Mouse (Mus musculus) forebrain, postnatal 0 days (tissue): ENCODE results near the gene Abca1. TPM values are rescaled to one million over a fixed set of nuclear protein-coding genes. Genes with fewer than 3 reads are reported as not detected.

ENCODE experiments used
- ATAC-seq: fragments of 200-750 bp; cut with Nextera tagmentation; 2 replicates; pipeline ENCODE4 v1.8.0; 2017; ENCODE audit warnings: mild to moderate bottlenecking, moderate library complexity
- DNase-seq: peaks from one replicate; pipeline ENCODE4 v3.0.0-alpha.2; 2015
- H3K27ac ChIP-seq: fragments of 300-500 bp; sonication (generic); 2 replicates; pipeline ENCODE4 v1.5.1; 2014; ENCODE audit warnings: low read depth, mild to moderate bottlenecking, antibody characterized with exemption, low read length, moderate library complexity, mixed read lengths
- H3K27me3 ChIP-seq: fragments of 300-500 bp; sonication (generic); 2 replicates; pipeline ENCODE4 v1.6.1; 2014; ENCODE audit warnings: mild to moderate bottlenecking, low read length, mixed read lengths; ENCODE audit not compliant: insufficient read depth
- H3K36me3 ChIP-seq: fragments of 300-500 bp; sonication (generic); 2 replicates; pipeline ENCODE4 v1.6.1; 2014; ENCODE audit warnings: mild to moderate bottlenecking, moderate library complexity; ENCODE audit not compliant: insufficient read depth
- H3K4me1 ChIP-seq: fragments of 300-500 bp; sonication (generic); 2 replicates; pipeline ENCODE4 v1.6.1; 2014; ENCODE audit warnings: antibody characterized with exemption; ENCODE audit not compliant: insufficient read depth
- H3K4me2 ChIP-seq: fragments of 300-500 bp; sonication (generic); 2 replicates; pipeline ENCODE4 v1.6.1; 2014; ENCODE audit warnings: low read depth, mild to moderate bottlenecking, moderate library complexity
- H3K4me3 ChIP-seq: fragments of 300-500 bp; sonication (generic); 2 replicates; pipeline ENCODE4 v1.5.1; 2014; ENCODE audit warnings: low read depth, low read length, mixed read lengths
- H3K9ac ChIP-seq: fragments of 300-500 bp; sonication (generic); 2 replicates; pipeline ENCODE4 v1.6.1; 2014; ENCODE audit warnings: mild to moderate bottlenecking
- H3K9me3 ChIP-seq: fragments of 300-500 bp; sonication (generic); 2 replicates; pipeline ENCODE4 v1.6.1; 2016; ENCODE audit warnings: low read length
- CTCF ChIP-seq: sonication (generic); IDR thresholded peaks from 2 replicates; pipeline ENCODE4 v1.5.1; 2016; ENCODE audit warnings: antibody characterized with exemption, control low read depth, low read depth
- WGBS: fragments of 180-500 bp; shearing (Covaris S2); extraction: QIAGEN DNeasy Blood & Tissue Kit; methylation state at CpG from one replicate; pipeline ENCODE4 v1.1.7; 2014; 5-methylcytosine and 5-hydroxymethylcytosine counted together
- polyA plus RNA-seq: library from polyadenylated mRNA; unstranded; fragments of >200 nt; fragmentation: Nextera tagmentation; extraction: Ambion mirVana; gene quantifications from 2 replicates; pipeline ENCODE4 v1.2.1, GENCODE M21; 2015
- total RNA-seq: library from RNA; depleted of rRNA; stranded (reverse); fragments of >200 nt; gene quantifications from 2 replicates; pipeline ENCODE4 v1.2.3, GENCODE M21; 2014

Gene Abca1
- total and polyA plus RNA-seq, 2 experiments from 2014 or later = 6.3 to 39.2 TPM

- no peaks in the 10 kb centered on the region for H3K27me3 ChIP-seq
- no peak overlapping the region for H3K27ac ChIP-seq
- H3K4me3 ChIP-seq = no peak overlapping the region
- H3K4me2 ChIP-seq = no peak overlapping the region
- TF ChIP-seq CTCF = no peak
- no peaks in the 10 kb centered on the region for H3K9me3 ChIP-seq
- 0 out of 2 replicates have a peak, but pooled peaks cover 3% of the 10 kb centered on the region for H3K36me3 ChIP-seq
- no peak for DNase-seq
- no peaks in the 10 kb centered on the region for H3K4me1 ChIP-seq
- no peak overlapping the region for H3K9ac ChIP-seq
- ATAC-seq = no peak
- 91% methylated on average over 3 of the region's 3 CpGs for WGBS
Measured at GRCm38 (mm10) chr4:53106071-53106470, 53.6 kb downstream of the Abca1 start.

- Histone ChIP-seq H3K4me1 (no peaks in the 10 kb centered on the region), H3K9ac (no peak overlapping the region), H3K27ac (no peak overlapping the region), H3K4me2 (no peak overlapping the region), H3K4me3 (no peak overlapping the region), H3K9me3 (no peaks in the 10 kb centered on the region), H3K27me3 (no peaks in the 10 kb centered on the region), H3K36me3 (0 out of 2 replicates have a peak, but pooled peaks cover 3% of the 10 kb centered on the region)
- 61% methylated on average over 3 of the region's 3 CpGs for WGBS
- DNase-seq (no peak), ATAC-seq (no peak)
- no peak for TF ChIP-seq CTCF
Measured at GRCm38 (mm10) chr4:53104634-53105033, 55.1 kb downstream of the Abca1 start.

GRCm38 (mm10) chr4:53102529-53102928 is 57.2 kb downstream of the Abca1 start:
- no peaks in the 10 kb centered on the region for H3K36me3 ChIP-seq
- WGBS = 73% methylated on average over 7 of the region's 7 CpGs
- TF ChIP-seq CTCF = no peak
- H3K27ac ChIP-seq = no peak overlapping the region
- no peaks in the 10 kb centered on the region for H3K27me3 ChIP-seq
- H3K4me1 ChIP-seq = no peaks in the 10 kb centered on the region
- H3K4me2 ChIP-seq = no peak overlapping the region
- no peaks in the 10 kb centered on the region for H3K9me3 ChIP-seq
- no peak for ATAC-seq
- no peak overlapping the region for H3K4me3 ChIP-seq
- no peak overlapping the region for H3K9ac ChIP-seq
- no peak for DNase-seq

GRCm38 (mm10) chr4:53101306-53101705 is 58.4 kb downstream of the Abca1 start:
- H3K9ac ChIP-seq = no peak overlapping the region
- no peak overlapping the region for H3K27ac ChIP-seq
- H3K9me3 ChIP-seq = no peaks in the 10 kb centered on the region
- H3K4me3 ChIP-seq = no peak overlapping the region
- DNase-seq = no peak
- no peaks in the 10 kb centered on the region for H3K4me1 ChIP-seq
- WGBS = 76% methylated on average over 5 of the region's 5 CpGs
- H3K27me3 ChIP-seq = no peaks in the 10 kb centered on the region
- no peak for ATAC-seq
- no peak overlapping the region for H3K4me2 ChIP-seq
- no peak for TF ChIP-seq CTCF
- H3K36me3 ChIP-seq = no peaks in the 10 kb centered on the region

GRCm38 (mm10) chr4:53100492-53100891 is 59.2 kb downstream of the Abca1 start:
- DNase-seq = no peak
- H3K27ac ChIP-seq = no peak overlapping the region
- ATAC-seq = no peak
- H3K9me3 ChIP-seq = no peaks in the 10 kb centered on the region
- WGBS = 88% methylated on average over 9 of the region's 9 CpGs
- no peak for TF ChIP-seq CTCF
- H3K4me3 ChIP-seq = no peak overlapping the region
- H3K4me2 ChIP-seq = no peak overlapping the region
- no peaks in the 10 kb centered on the region for H3K27me3 ChIP-seq
- no peaks in the 10 kb centered on the region for H3K36me3 ChIP-seq
- H3K9ac ChIP-seq = no peak overlapping the region
- H3K4me1 ChIP-seq = no peaks in the 10 kb centered on the region

GRCm38 (mm10) chr4:53094850-53095249 is 64.8 kb downstream of the Abca1 start:
- ATAC-seq = no peak
- H3K36me3 ChIP-seq = no peaks in the 10 kb centered on the region

GRCm38 (mm10) chr4:53094331-53094730 is 65.4 kb downstream of the Abca1 start:
- WGBS = 73% methylated on average over 3 of the region's 3 CpGs
- DNase-seq (no peak), ATAC-seq (no peak)
- no peaks in the 10 kb centered on the region for H3K27me3 ChIP-seq
- no peak overlapping the region for H3K4me2 ChIP-seq
- no peaks in the 10 kb centered on the region for H3K4me1 ChIP-seq
- H3K36me3 ChIP-seq = no peaks in the 10 kb centered on the region
- TF ChIP-seq CTCF = no peak
- no peak overlapping the region for H3K4me3 ChIP-seq
- no peaks in the 10 kb centered on the region for H3K9me3 ChIP-seq
- no peak overlapping the region for H3K27ac ChIP-seq
- H3K9ac ChIP-seq = no peak overlapping the region

More at GRCm38 (mm10) chr4:53094850-53095249, 64.8 kb downstream of the Abca1 start:
- H3K4me1 ChIP-seq = no peaks in the 10 kb centered on the region
- H3K4me3 ChIP-seq = no peak overlapping the region
- H3K9me3 ChIP-seq = no peaks in the 10 kb centered on the region
- 96% methylated on average over 4 of the region's 4 CpGs for WGBS
- H3K27ac ChIP-seq = no peak overlapping the region
- H3K9ac ChIP-seq = no peak overlapping the region
- H3K27me3 ChIP-seq = no peaks in the 10 kb centered on the region
- H3K4me2 ChIP-seq = no peak overlapping the region
- no peak for TF ChIP-seq CTCF
- DNase-seq = no peak

- H3K9me3 ChIP-seq = no peaks in the 10 kb centered on the region
- H3K9ac ChIP-seq = no peak overlapping the region
- H3K4me2 ChIP-seq = no peak overlapping the region
- no peak overlapping the region for H3K4me3 ChIP-seq
- no peak for TF ChIP-seq CTCF
- no peaks in the 10 kb centered on the region for H3K4me1 ChIP-seq
- no peaks in the 10 kb centered on the region for H3K27me3 ChIP-seq
- WGBS = 92% methylated on average over 4 of the region's 4 CpGs
- no peak for DNase-seq
- ATAC-seq = no peak
- H3K36me3 ChIP-seq = 0 out of 2 replicates have a peak, but pooled peaks cover 3% of the 10 kb centered on the region
- no peak overlapping the region for H3K27ac ChIP-seq
Measured at GRCm38 (mm10) chr4:53093615-53094014, 66.1 kb downstream of the Abca1 start.
